Mouse (Mus musculus) ovary, adult 18-20 months (tissue): Measurements from ENCODE around the gene Cenpa.
"Not testable (repeated sequence)": the region's sequence is repeated elsewhere in the genome, so short reads cannot be mapped to it uniquely, and the experiment has no call there.

Experiments used
- DNase-seq: peaks from one replicate; pipeline ENCODE4 v3.0.0; 2022; ENCODE audit warnings: low spot score, mixed read lengths

The Cenpa gene

DNA sequence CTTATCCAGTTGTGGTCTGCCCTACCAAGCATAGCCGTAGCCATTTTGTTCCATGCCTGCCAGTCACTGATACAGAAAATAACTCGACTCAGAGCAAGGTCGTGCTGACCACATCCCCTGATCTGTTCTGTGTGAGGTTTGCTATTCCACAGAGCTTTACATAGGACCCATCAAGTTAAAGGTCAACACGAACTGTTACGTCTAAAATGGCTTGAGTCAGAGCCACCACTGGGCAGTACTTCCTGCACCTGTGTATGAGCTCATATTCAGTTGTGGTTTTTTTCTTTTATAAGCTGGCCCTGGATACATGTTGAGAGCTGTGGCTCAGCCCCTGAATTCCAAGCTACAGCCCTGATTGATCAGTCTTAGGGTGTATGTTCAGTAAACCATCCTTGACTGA is 13.0 kb downstream of the Cenpa start:
- DNase-seq, result no peak

DNA sequence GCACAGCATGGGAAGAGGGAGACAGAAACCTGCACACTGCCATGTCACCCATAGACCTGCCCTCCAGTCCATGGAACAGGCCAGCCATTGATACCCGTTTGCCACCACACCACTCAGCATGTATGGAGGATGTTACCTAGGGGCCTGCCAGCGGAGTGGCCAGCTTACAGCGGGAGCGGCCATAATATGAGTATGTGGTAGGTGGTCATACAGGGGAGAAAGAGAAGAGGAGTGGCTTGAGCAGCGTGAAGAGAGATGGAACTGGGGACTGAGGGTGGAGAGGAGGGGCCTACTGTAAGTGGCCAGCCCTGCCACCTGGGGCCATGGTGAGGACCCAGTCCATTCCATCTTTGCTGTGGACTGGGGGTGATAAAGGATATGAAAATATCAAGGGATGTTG is 15.4 kb downstream of the Cenpa start:
- DNase-seq, result no peak

DNA sequence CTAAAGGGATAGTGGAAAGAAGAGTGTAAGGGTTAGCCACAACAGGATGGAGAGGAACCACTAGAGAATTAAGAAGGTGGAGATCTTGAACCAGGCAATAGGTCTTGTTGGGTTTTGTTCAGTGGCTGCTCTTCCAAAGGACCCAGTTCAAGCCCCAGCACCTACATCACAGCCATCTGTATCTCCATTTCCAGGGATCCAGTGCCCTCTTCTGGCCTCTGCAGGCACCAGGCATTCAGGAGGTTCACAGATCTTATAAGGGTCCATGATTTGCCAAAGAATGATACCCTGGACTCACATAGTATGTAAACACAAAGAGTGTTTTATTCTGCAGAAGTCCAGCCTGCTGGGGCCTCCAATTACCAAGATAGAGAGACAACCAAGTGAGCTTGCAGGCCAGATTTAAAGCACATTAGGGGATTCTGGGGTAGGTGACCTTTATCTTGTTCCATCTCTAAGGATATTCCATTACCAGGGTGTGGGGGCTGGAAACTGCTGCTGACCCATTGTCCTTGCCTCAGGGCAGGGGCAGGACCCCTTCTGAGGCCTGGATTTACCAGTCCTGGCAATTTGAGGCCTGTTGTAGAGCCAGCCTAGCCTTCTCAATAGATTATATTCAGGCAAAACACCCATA is 16.5 kb downstream of the Cenpa start:
- DNase-seq, result no peak

DNA sequence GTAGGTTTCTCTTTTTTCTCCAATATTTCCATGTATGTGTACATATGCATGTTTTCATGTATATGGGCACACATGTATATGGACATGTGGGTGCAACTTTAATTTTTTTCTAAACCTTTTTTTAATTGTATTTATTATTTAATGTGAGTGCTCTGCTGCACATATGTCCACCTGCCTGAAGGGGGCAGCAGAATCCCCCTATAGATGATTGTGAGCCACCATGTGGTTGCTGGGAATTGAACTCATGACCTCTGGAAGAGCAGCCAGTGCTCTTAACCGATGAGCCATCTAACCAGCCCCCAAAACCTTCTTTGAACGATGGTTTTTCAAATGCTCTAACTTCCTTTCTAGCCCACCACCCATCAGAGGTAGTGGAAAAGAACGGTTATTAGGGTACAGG is 17.4 kb downstream of the Cenpa start:
- no peak for DNase-seq

DNA sequence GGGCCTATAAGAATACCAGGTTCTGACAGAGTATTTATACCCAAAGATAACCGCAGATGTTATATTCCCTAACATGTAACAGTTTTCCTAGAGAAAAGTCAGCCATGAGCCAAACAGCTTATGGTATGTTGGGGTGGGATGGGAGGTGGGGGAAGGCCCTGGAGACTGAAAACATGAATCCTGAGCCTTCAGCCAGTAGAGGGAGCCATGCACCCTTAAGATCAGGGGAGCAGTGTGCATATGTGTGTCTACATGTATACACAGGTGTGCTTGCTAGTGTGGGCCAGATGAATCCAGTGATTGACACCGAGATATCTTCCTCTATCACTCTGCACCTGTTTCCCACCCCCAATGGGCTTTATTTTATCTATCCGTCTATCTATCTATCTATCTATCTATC is 20.2 kb downstream of the Cenpa start:
- no peak for DNase-seq

DNA sequence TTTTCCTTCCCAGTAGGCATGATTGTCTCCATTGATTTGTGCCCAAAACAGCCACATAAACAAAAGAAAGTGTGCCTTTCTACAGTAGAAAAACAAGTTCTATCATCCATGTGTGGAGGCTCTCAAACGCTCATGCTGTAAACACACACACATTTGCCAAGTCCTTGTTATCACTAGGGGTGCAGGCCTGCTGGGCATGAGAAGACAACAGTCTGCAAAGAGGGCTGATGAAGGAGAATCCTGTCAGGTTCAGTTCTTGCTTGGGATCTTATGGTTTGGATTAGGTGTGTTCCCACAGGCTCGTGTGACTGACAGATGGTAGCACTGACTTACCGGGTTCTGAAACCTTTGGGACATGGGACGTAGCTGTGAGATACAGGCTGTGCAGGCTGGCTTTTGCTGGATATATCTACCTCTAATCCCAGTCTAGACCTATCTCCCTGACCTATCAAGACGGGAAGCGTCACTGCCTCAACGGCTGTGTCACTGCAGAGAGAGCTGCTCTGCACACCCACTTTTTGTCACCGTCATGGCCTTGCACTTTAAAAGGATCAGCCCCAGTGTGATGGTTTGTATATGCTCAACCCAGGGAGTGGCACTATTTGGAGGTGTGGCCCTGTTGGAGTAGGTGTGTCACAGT is 33.9 kb downstream of the Cenpa start:
- no peak for DNase-seq

DNA sequence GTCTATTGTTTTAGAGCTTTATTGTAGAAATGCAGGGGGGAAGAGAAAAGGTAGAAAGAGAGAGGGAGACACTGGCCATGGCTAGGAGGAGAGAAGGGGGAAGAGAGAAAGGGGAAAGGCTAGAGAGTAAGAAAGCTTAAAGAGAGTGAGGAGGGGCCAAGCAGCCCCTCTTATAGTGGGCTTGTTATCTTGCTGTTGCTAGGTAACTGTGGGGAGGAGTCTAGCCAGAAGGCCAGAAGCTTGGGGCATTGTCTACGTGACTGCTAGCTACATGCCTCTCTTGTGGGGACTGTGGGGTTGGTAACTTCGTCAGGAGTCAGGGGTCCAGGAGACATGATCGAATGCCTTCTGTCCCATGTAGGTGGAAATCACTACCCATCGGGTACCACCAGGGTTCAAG is 34.8 kb downstream of the Cenpa start:
- DNase-seq, result not testable (repeated sequence)

DNA sequence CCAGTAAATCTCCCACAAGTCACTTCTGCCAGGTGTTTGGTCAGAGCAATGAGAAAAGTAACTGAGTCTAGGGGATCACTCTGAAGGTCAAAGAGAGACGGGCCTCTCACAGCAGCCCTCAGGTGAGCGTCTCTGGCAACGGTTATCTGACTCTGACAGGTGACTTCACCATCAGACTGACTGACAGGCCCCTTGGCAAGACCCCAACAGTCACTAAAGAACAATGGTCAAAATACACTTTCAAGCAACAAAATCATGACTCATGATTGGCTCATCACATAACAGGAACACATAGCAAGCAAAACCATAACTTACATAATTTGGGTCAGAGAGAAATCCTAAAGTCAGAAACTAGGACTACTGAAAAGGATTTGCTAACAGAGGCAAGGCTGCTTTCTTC is 35.3 kb downstream of the Cenpa start:
- no peak for DNase-seq

DNA sequence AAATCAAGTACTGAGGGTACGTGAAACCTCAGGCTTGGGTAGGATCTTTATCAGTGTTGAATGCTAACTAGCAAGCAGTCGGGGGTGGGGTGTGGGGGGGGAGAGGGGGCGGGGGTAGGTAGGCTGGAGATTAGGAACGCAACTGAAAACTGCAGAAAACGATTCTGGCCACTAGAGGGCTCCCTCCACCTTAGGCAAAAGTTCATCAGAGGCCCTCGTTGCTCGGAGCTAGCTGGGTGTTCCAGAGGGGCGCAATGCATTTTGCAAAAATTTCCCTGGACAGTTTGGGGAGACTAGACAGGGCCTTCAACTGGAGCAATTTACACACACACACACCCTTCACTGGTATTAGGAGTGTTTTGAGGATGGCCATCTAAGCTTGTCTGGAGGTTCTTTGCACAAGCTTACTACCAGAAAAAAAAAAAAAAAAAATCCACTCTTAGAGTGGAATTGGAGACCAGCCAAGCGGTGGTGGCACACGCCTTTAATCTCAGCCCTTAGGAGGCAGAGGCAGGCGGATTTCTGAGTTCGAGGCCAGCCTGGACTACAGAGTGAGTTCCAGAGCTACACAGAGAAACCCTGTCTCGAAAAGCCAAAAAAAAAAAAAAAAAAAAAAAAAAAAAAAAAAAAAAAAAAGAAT is 43.3 kb downstream of the Cenpa start:
- DNase-seq, result peak; percentile 32

DNA sequence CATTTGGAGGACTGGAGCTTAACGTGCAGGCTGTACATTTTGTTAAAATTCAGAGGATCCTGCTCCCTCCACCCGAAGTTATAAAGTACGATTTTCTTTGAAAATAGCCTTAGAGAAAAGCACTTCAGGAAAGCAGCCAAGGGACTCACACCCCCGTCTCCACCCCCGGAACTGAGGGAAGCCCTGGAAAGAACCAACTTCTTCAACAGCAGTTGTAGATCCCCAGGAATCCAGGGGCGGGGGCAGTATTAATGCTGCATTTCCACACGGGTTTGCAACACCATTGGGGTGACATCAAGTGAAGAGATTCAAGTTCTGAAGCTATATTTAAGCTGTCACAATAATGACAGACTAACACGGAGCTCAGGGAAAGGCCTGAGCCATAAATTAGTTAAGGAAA is 43.9 kb downstream of the Cenpa start:
- DNase-seq, result no peak

DNA sequence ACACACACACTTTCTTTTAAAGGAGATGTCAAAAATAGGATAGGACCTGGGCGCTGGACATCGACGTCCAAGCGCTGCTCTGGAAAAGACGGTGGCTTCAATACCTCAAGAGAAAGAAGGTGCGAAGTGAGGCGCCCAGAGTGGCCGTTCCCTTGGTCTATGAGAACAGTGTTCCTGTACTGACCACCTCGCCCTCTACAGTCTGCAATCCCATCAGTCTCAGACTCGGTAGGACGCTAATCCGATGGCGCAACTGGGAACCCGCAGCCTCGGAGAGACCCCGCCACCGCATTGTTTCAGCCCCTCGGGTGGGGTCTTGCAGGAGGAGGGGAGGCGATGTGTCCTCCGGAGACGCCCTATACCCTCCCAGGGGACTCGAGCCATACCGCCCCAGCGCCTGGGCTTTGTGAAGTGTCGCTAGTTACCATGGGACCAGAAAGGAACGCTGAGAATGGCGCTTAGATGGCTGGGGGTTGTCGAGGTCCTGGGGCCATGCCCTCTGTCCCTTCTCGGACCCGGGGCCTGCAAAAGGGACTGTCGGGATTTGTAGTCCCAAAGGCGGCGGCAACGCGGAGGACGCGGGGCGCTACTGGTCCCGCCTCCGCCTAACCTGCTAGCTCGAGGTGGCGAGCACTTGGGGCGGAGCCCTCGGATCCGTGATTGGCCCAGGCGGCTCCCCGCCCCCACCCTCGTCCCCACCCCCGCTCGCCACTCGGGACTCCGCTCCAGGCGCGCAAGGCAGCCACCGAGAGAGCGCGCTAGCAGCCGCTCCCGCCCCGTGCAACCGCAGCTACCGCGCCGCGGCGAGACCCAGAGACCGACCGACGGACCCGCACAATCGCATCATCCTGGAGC is 44.8 kb downstream of the Cenpa start, which contains the start of gene Dpysl5:
Dpysl5 (plus strand) TSS at position 418 of the 855 bp plus-strand sequence.
- DNase-seq, result peak; percentile 80

DNA sequence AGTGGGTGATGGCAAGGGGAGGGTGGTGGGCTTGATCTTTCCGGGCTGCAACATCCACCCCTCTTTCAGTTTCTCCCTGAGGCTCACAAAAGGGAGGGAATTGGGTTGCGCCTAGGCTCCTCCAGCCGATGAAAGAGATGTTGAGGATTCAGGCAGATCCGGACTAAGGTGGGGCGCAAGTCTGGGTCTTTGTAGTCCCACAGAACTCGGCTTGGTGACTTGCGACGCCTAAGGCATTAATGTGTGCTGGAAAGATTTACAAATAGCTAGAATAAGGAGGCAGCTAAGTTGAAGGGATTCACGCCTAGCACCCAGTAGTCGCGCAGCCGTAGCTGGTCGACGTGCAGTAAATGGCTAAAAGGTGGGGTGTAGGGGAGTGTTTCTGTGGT is 45.4 kb downstream of the Cenpa start:
- no peak for DNase-seq

DNA sequence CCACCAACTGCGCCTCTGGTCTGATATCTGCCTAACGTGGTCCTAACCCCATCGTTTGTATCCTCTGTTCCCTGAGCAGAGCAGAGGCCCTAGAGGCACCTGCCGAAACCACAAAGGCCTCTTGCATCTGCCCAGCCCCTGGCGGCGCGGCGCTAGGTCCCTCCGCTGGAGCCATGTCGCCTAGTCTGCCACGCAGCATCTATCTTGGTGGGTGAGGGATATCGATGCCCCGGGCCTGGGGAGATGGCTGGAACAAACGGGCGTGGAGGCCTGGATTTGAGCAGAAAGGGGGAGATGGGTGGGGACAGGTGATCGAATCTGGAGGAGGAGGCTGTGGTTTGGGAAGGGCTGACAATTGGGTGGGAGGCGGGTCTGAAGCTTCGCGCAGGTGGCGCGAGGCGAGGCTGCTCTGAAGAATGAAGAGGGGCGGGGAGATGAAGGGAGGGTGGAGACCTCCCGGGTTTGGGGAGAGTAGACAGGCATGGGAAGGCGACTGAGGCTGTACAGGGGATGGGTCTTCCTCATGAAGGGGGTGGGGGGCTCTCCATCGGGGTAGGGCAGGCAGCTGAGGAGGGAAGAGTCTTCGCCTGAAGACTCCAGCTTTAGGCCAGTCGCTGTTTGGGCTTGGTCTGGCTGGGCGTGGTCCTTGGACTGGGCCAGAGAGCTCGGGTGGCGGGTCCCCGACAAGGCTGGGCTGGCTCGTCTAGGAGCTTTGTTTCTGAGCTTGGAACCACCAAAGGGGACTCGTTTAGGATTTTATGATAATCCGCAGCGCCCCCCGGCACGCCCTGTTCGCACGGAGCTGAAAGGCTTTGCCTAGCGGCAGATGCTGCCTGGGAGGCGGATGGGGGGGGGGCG is 46.1 kb downstream of the Cenpa start:
- no peak for DNase-seq

DNA sequence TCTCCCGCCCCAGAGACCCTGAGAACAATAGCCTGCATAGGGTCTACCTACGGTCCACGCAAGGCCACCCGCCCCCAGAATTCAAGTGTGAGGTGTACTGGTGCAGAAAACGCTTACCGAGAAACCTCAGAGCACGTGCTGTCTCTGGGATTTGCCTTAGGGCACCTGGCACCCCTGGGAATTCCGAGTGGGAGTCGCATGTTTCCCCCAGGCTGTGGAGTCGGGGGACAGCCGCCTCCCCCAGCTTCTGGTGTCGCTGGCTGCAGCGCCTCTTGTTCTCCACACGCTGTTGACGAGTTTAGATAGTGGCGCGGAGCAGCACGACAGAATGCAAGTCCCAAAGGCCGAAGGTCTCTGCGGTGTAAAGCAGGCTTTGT is 46.7 kb downstream of the Cenpa start:
- no peak for DNase-seq

DNA sequence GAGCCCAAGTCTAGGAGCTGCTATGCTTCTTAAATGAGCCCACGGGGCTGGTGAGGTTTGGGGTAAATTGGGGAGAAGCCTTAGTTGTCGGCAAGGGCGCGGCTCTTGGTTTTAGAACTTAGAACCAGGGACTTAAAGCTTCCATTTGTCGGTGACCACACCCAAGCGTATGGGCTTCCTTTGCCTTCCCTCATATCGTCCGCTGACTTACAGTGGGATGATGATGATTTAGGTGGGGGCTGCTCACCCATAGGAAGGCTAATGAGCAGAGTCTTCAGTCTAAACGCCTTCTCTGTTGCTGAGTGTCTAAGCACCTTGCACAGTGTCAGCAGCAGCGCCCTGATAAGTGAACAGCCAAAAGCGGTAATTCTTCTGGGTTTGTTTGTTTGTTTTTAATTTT is 47.1 kb downstream of the Cenpa start:
- no peak for DNase-seq

DNA sequence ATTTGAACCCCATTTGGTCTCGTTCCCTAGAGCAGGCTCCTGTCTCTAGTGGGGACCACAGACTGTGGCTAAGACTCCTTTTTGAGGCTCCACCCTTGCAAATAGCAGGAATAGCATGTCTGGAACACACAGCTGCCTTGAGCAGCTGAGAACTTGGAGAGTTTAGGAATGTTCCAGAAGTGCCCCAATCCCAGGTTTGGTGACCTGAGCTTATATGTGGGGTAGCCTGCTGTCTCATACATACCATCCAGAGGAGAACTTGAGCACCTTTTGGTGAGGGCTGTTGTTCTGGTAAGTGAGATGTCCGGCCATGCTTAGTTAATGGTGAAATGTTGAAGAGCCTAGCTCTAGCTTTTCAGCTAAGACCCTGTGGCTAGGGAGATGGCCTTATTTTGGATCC is 49.7 kb downstream of the Cenpa start:
- DNase-seq, result no peak

DNA sequence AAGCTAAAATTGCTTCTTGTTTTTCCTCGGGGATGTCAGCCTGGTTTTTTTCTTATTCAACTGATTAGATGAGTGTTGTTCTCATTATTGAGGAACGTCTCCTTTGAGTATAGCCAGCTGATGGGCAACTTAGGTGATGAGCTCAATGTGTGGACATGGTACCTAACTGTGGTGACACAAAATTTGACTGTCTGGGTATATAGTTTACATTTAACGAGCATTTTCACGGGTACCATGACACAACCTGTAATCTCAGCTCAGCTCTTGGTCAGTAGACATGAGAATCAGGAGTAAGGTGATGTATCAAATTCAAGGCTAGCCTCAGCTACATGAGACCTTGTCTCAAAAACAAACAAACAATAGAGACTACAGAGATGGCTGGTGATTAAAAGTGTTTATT is 50.9 kb downstream of the Cenpa start:
- DNase-seq, result no peak

DNA sequence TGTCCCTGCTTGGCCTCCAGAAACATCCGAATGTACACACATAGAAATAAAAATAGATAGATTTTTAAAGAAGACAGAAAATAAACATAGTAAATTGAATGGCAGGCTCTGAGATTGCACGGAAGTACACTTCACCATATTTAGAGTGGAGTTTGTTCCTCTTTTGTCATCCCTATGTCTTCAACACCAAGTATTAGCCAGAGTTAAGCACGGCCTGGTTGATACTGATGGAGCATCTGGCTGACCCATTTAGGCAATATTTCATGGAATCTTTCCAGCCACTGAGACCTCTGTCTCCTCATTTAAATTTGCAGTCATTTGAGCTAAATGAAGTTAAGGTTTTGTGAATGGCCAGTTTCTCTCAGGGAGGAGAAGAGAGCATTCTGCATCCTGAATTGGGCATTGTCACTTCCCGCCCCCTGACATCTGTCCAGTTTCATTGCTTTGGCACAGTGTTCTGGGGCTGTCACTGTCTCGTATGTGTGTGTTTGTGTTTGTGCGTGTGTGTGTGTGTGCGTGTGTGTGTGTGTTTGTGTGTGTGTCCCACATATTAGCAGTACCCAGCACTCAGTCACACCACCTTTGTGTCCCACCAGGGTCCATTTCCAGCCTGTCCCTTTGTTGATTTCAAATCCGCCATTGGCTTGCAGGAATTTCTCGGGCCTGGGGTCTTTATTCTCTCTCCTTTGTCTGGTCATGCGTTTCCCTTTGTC is 51.6 kb downstream of the Cenpa start:
- no peak for DNase-seq

DNA sequence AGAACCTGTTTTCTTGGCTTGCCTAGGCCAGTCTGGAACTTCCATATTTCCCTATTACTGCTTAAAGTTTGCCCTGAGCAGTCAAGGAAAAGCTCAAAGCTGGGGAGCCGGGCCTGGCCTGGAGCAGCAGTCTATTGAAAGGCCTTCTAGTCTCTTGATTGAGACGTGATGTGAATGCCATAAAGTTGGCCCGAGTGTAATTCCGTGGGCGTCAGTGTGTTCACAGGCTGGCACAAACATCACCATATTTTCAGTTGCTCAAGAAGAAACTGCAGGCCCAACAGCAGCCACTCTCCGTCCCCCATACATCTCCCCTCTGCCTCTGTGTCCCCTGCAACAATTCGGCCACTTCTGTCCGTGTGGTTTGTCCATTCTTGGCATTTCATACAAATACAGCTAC is 55.4 kb downstream of the Cenpa start:
- no peak for DNase-seq
